Mouse (Mus musculus): ENCODE data around the gene Tmem135. TPM values are rescaled to one million over a fixed set of nuclear protein-coding genes. Genes with fewer than 3 reads are reported as not detected.

The Tmem135 gene
- total RNA-seq, 2 experiments from 2014 or later: 42.5 to 49.6 TPM

DNA sequence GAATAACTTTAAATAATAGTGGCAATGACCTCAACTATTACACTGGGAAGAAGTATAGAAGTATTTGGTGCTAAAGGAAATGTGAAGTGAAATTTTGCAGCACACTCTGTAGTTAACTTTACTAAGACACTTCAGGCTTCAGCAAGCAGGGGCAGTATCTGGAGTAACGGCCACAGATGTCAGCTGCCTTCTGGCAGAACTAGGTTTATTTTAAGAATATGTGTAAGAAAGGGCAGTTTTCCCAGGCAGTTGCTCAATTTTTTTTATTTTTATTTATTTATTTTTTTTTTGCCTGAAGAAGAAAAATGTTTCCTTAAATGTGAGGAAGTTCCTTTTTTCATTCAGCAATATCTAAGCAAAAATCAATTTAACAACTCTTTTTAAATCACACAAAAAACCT, 187.4 kb downstream of the Tmem135 start:
- DNase-seq (ENCODE audit: low spot score): no peak
- intact Hi-C loops (cut with DNase I): no loop called here

DNA sequence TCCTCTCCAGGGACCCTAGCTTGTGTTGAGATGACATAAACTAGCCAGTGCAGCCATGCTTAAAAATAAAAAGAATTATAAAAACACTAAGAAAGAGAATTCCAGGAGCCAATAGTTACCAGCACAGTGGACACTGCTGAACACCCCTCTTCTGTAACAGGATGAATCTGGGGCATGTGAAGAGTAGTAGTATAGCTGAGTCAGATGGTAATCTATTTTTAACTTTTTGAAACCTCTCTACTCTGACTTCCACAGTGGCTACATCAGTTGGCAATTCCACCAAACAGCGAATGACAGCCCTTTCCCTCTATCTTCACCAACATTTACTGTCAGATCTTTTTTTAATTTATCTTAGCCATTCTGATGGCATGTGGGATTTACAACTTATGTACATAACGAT, 187.9 kb downstream of the Tmem135 start:
- no peak for DNase-seq (ENCODE audit: low spot score)
- intact Hi-C loops (cut with DNase I): no loop called here

DNA sequence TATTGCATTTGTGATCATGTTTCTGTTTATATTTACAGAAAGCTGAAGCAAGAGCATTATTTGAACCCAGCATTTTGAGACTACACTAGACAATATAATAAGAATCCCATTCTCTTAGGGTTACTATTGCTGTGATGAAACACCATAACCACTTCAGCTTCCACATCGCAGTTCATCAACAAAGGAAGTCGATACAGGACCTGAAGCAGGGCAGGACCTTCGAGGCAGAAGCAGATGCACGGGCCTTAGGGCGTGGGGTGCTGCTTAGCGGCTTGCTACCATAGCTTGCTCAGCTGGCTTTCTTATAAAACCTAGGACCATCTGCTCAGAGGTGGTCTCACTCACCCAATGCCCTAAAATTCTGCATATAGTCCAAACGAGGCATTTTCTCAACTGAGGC, 188.3 kb downstream of the Tmem135 start:
- DNase-seq (ENCODE audit: low spot score): no peak
- intact Hi-C loops (cut with DNase I): no loop called here

DNA sequence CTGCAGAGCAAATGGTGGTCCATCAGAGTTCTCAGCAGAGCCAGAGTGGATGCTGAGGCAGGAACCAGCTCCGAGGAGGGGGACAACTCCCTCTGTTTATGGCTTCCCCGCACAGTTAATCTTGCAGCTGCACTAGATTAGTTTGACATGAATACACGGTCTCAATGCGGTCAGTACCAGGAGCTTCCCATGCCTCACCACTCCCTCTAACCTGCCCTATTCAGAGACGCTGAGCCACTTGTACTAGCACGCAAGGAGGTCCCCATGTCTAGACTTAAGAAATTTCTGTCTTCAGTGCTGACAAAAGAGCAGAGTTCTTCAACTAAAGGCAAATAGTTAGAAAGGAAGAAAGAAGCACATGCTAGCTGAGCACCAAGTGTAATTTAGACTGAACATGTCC, 193.5 kb downstream of the Tmem135 start:
- no peak for DNase-seq (ENCODE audit: low spot score)
- intact Hi-C loops (cut with DNase I): no loop called here

DNA sequence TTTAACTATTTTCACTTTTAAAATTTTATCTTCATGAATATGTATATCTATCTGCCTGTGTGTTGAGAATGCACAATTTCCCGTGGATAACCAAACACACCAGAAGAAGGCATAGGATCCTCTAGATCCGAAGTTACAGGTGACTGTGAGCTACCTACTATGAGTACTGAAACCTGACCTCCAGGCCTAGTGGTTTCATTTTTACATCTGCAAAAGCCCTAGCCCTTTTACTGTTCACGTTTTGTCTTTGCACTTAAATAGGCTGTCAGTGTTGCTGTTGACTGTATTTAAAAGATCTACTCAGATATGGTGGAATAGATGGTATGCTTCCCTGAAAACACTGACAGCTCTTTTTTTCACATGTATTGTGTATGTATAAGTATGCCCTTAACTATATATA, 197.9 kb downstream of the Tmem135 start:
- no peak for DNase-seq (ENCODE audit: low spot score)
- intact Hi-C loops (cut with DNase I): loop anchor here (5.0 kb wide), 1 partner anchor 36 kb away; no protein-coding TSS in a partner anchor

DNA sequence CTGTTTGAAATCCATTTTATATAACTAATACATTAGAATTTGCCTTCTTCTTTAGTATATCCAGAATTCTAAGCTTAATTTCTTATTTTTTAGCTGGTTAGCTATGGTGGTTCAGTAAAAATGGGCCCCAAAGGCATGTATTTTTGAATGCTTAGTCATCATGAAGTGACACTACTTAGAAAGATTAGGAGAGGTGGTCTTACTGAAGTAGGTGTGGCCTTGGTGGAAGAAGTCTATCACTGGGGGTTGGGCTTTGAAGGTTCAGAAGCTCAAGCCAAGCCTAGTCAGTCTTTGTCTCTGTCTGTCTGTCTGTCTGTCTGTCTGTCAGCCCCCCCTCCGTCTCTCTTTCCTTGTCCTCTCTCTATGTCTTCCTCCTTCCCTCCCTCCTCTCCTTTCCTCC, 198.6 kb downstream of the Tmem135 start:
- intact Hi-C loops (cut with DNase I): loop anchor here (5.0 kb wide), 1 partner anchor 37 kb away; no protein-coding TSS in a partner anchor
- DNase-seq (ENCODE audit: low spot score): no peak

DNA sequence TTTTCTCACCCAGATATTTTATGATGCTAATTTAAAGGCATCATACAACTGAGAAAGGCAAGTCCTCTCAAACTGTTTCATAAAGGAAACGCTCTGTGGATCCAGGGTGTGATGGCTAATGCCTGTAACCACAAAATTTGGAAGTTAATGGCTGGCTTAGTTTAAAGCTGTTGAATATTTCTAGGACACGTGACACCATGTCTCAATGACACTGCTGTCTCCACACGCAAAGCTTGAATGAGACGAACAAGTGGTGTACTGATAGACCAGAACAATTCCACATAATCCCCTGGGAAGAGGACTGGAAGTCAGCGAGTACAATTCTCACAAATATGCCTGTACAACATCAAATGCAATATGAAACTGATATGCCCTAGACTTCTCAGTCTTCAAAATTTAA, 200.9 kb downstream of the Tmem135 start:
- no peak for DNase-seq (ENCODE audit: low spot score)
- intact Hi-C loops (cut with DNase I): no loop called here

DNA sequence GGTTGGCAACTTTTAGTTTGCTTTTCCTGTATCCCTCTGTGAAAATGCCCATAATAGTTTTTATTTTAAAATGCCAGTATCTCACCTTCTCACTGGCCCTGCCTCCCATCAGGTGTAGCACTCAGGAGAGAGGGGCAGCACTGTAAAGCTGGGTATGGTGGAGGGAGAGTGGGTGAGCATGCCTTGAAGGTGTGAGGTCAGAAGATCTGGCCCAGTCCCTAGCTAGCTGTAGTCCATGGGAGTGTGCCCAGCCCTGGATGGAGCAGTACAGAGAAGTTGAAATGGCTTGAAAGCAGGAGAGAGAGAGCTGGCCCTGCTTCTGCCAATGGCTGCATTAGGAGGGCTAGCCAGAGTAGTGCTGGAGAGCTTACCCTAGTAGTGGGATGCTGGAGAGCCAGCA, 202.1 kb downstream of the Tmem135 start:
- intact Hi-C loops (cut with DNase I): no loop called here

DNA sequence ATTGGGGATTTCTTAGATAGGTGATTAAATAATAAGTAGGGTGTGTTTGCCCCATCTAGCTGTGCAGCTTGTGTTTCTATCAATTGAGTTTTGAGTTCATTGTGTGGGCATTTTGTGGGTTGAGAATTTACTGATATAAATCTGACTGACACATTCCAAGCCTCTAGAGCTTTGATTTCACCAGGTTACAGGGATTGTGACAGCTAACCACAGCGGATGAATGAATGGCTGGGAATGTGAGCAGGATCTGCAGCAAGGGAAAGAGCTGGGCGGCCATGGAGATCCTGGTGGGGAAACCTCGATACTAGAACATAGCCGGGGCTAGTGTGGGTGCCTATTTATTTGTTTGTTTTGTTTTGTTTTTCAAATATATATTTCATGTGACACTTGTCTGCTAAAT, 205.5 kb downstream of the Tmem135 start:
- DNase-seq (ENCODE audit: low spot score): no peak
- intact Hi-C loops (cut with DNase I): no loop called here

More for the DNA sequence above, 202.1 kb downstream of the Tmem135 start:
- no peak for DNase-seq (ENCODE audit: low spot score)

DNA sequence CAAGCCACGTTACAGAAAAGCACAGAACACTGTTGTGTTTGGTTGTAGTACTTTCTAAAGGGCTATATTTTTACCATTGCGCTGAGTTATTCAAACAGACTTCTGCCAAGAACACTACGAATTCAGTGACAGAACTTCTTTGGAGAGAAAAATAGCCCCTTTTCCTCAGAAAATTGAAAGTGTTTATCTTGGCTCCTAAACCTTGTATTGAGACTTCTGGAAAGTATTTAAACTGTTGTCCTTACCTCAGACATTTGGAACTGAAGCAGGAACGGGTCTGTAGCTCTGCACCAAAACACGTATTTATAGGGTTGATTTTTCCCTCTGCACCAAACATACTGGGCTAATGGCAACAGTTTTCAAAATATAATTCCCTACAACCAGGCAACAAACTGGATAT, 210.6 kb downstream of the Tmem135 start:
- DNase-seq (ENCODE audit: low spot score): no peak
- intact Hi-C loops (cut with DNase I): no loop called here

DNA sequence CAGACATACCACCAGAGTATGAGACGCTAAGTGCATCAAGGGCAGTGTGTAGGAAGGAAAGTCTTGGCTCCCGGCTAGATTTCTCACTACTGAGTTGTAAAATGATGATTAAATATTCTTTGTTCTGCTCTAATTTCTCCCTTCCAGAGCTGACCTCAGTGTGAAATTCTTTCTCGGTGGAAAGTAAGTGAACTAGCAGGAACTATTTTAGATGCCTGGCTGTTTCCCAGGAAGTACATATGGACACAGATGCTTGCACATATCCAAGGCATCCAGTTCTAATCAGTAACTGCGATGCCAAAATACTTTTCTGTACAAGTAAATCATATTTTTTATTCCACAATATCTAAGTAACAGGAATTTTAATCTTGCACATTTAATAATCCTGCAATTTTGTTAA, 220.1 kb downstream of the Tmem135 start:
- intact Hi-C loops (cut with DNase I): no loop called here
- DNase-seq (ENCODE audit: low spot score): no peak

DNA sequence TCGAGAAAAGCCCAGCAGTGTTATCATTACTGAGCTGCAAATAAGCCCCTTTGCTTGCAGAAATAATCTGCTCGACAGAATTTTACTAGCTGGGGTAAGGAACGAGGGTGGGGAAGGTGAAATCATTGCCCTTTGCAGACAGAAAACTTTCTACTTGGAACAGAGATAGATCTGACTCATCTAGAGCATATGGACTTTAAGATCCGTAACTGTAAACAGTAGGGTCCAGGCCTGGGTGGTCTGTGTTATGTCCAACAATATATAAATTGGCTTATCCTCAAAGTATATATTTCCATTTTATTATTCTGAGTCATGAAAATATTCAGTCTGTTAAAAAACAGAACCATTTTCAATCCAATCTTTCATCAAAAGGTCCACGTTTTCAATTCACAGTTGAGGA, 221.1 kb downstream of the Tmem135 start:
- intact Hi-C loops (cut with DNase I): no loop called here
- no peak for DNase-seq (ENCODE audit: low spot score)

DNA sequence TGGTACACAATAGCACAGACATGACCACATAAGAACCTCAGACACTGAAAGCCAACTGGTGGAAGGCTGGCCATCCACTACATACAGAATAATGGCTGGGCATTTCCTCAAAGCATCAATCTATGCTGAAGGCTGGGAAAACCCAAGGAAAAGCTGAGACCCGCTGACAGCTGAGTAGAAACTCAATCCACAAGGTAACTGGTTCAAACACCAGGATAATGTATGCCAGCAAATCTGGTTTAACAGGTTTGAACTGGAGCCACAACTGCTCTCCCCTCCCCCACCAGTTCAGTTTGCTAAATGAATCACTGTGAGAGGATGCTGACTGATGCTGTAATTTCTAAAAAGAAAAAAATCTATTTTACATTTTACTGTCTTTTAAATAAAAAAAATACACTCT, 222.7 kb downstream of the Tmem135 start:
- intact Hi-C loops (cut with DNase I): no loop called here
- DNase-seq (ENCODE audit: low spot score): no peak

DNA sequence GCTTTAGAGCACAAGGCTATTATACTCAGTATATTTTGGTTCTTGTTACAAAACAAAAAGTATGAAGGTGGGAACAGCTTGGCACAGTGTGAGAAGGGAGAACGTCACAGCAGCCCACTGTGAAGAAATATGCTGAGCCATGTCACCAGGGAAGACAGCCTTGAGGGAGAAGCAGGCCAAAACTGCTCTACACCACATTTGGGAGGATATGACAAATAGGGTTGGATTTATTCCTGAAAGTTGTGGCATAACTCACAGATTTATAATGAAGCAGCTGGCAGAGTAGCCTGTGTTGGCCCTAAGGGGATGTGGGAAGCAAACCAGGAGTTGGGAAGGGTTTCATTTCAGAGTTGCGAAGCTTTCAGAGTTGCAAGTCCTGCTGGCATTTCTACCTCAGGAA, 225.4 kb downstream of the Tmem135 start:
- DNase-seq (ENCODE audit: low spot score): peak; percentile 22
- intact Hi-C loops (cut with DNase I): loop anchor here (10.0 kb wide), 1 partner anchor 186 kb away; no protein-coding TSS in a partner anchor

DNA sequence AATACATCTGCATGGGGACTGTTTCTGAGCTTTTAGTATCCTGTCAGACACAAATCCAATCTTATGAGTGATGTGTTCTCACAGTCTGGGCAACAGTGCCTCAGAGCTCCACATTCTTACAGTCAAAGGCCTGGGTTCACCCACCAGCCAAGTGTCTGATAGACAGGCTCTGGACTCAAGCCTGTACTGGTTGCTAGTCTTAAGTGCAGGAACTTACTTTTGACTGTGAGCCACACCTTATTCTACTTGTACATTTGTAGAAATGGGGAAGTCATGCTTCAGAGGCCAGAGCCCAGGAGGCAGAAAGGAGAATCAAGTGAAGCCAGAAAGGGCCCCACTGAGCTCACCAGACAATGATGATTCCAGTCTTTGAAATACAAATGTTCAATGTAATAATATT, 226.1 kb downstream of the Tmem135 start:
- DNase-seq (ENCODE audit: low spot score): no peak
- intact Hi-C loops (cut with DNase I): loop anchor here (10.0 kb wide), 1 partner anchor 187 kb away; no protein-coding TSS in a partner anchor

DNA sequence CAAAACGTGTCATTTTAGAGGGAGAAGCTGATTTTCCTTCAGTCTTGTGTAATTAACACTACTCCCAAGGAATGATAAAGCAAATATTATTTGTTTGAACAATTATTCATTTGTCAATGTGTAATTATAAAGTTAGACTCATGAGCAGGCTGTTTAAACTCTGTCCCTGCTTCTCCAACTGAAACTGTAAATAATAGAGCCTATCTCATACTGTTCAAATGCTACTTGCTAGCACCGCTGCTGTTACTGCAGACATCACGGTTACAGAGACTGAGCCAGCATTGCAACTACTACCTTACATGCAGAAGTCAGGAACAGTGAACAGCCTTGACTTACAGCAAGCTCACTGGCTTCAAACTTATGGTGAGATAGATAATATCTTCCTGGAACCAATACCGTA, 229.6 kb downstream of the Tmem135 start:
- no peak for DNase-seq (ENCODE audit: low spot score)
- intact Hi-C loops (cut with DNase I): loop anchor here (10.0 kb wide), 1 partner anchor 190 kb away; no protein-coding TSS in a partner anchor

DNA sequence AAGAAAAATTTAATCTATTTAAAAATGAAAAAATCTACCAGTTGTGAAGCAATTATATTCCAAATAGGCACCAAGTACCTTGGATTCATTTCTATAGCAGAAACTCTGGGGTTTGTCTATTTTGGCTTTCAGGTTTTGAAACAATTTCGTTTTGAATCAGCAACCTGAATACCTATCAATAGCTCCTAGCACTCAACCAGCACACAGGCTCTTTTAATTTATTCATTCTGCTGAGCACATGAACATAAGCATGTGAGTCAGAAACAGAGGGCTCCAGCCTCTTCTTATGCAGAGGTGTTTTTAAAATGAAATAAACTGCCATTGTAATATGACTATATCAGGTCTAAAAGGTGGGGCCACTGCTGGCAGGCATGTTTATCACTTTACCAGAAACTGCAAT, 231.0 kb downstream of the Tmem135 start:
- intact Hi-C loops (cut with DNase I): loop anchor here (10.0 kb wide), 1 partner anchor 192 kb away; no protein-coding TSS in a partner anchor

DNA sequence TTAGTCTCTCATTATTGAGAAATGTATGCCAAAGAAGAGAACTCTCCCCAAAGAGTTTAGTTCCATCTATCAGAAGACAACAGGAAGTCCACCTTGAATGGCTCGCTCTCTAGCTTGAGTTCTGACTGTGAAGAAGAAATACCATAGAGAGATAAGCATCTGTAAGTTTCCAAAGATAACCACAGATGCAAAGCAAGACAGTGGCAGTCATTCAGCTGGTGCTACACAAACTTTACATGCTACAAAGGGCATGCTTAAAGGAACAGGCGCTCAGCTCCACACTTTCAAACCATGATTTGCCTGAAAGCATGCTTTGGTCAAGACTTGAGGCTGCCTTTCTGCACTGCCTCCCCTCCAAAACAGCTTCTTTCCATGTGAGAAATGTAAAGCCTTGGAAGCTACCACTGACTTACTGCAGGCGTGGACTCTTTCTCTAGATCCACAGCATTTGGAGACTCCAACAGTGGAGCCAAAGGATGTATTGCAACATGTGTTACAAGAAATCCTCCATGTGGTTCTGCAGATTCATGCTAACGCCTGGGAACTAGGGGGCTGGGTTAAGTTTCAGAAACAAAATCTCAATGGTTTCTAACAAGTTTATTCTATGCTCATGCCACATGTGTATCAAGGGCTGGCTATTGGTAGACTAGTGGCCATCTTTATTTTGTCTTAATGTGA, 232.1 kb downstream of the Tmem135 start:
- DNase-seq (ENCODE audit: low spot score): no peak
- intact Hi-C loops (cut with DNase I): loop anchor here (10.0 kb wide), 1 partner anchor 193 kb away; no protein-coding TSS in a partner anchor

More for the DNA sequence above, 231.0 kb downstream of the Tmem135 start:
- DNase-seq (ENCODE audit: low spot score): no peak

DNA sequence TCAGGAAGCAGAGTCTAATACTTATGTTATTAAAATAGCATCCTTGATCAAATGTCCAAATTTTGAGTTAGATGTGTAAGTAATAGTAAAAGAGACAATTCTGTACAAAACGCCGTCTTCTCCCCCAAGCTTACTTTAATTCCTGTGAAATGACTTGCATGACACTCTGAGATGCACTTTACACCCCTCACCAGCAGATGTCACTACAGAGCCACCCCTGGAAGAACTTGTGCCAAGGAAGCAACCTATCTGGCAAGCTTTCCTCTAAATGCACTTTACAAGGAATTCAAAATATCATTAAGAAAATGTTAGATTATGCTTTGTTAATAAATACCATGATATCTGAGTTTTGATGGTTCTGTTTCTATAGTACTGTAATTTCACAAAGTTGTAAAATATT, 235.4 kb downstream of the Tmem135 start:
- intact Hi-C loops (cut with DNase I): loop anchor here (1.0 to 5.0 kb wide), 2 partner anchors 99 to 251 kb away; no protein-coding TSS in a partner anchor
- peak; percentile 34 for DNase-seq (ENCODE audit: low spot score)

DNA sequence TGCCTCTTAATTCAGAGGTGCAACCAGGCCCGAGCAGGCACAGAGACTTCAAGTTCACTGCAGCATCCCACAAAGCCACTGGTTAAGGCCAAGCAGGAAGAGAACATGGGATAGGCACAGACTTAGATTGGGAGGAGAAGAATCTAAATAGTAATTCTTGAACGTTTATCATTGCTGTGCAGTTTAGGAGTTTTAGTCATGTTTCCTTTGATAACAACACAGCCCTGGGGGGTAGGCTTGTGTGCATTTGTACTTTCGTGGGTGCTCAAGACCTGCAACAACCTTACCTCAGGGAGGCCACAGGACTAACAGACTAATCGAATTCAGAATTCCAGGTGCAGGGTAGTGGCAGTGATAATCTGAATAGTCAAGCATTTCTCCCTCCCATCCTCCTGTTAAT, 238.5 kb downstream of the Tmem135 start:
- DNase-seq (ENCODE audit: low spot score): no peak
- intact Hi-C loops (cut with DNase I): loop anchor here (5.0 kb wide), 1 partner anchor 102 kb away; no protein-coding TSS in a partner anchor

DNA sequence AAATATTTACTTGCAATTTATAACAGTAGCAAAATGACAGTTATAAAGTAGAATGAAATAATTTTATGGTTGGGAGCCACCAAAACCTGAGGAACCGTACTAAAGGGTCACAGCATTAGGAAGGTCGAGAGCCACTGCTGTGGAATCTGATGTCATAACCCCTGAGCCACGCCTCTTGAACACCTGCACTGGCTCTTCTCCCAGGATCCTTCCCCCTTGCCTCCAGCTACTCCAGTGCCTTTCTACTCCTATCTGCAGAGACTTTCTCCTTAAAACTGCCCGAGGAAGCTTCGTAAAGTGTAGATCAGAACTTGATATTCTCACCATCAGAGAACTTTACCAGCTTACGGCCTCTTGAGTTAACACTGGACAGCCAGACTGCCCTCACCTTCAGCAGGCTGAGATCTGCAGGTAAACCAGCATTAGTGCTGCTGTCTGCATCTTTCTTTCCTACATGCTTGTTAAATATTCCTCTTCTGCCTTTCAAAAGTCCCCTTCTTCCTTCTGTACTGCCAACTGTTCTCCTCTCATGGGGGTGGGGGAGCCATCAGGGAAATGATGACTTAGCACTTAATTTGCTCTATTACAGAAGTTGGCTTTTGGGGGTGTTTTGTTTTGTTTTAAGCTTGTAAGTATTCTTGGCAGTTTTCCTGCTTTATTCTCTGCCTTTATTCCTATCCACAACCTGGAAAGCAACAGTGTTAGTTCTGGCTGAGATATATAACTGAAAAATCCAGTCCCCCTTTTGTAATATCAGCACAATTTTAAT, 242.2 kb downstream of the Tmem135 start:
- intact Hi-C loops (cut with DNase I): no loop called here

More for the DNA sequence above, 242.2 kb downstream of the Tmem135 start:
- DNase-seq (ENCODE audit: low spot score): no peak

All from heart, postnatal 25 days (tissue).